Mouse (Mus musculus) erythroblast, embryonic 14.5 days (primary cell): Measurements from ENCODE around the gene Nim1k. TPM values are rescaled to one million over a fixed set of nuclear protein-coding genes. Genes with fewer than 3 reads are reported as not detected.
"Not testable (repeated sequence)": the region's sequence is repeated elsewhere in the genome, so short reads cannot be mapped to it uniquely, and the experiment has no call there.

Experiments
- H3K27me3 ChIP-seq: 2 replicates; pipeline ENCODE4 v1.6.1; 2012; ENCODE audit warnings: inconsistent platforms; ENCODE audit not compliant: control insufficient read depth
- H3K36me3 ChIP-seq: 2 replicates; pipeline ENCODE4 v1.6.1; 2012; ENCODE audit warnings: mild to moderate bottlenecking, inconsistent platforms; ENCODE audit not compliant: control insufficient read depth
- H3K4me1 ChIP-seq: 2 replicates; pipeline ENCODE4 v1.6.1; 2012; ENCODE audit warnings: inconsistent platforms; ENCODE audit not compliant: control insufficient read depth
- H3K4me3 ChIP-seq: replicated peaks from 2 replicates; pipeline ENCODE3; 2012; ENCODE audit warnings: moderate library complexity, mild to moderate bottlenecking, inconsistent platforms
- H3K9me3 ChIP-seq: 2 replicates; pipeline ENCODE4 v1.6.1; 2012; ENCODE audit warnings: low read length, inconsistent platforms, mixed read lengths; ENCODE audit not compliant: control insufficient read depth
- GATA1 ChIP-seq: IDR thresholded peaks from 2 replicates; pipeline ENCODE4 v1.6.1; 2012; ENCODE audit warnings: low read length, inconsistent platforms, mixed read lengths
- TAL1 ChIP-seq: IDR thresholded peaks from 3 replicates; pipeline ENCODE4 v1.6.1; 2012; ENCODE audit warnings: low read length, inconsistent platforms, mixed read lengths
- polyA plus RNA-seq: library from polyadenylated mRNA; stranded (reverse); fragments of >175 nt; gene quantifications from 2 replicates; pipeline ENCODE4 v1.2.3, GENCODE M21; 2012

Nim1k gene
- polyA plus RNA-seq, 1 experiment = not detected

DNA sequence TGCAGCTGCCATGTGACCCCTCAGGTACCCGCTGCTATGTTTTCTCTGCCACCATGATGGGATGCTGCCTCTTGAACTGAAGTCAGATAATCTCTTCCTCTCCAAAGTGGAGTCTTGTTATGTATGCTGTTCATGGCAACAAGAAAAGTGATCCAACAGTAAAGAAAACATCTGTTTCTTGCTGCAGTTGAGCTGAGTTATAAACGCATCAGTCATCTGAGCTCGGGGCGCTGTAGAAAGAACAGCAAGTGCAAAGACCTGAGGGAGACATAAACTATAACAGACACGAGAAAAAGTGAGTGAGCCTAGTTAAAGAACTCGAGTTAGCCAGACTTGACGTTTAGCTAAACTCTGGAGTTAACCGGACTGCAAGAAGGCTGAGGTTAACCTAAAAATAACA lies 76.9 kb downstream of the Nim1k start:
- no peaks in the 10 kb centered on the region for H3K36me3 ChIP-seq
- no peaks in the 10 kb centered on the region for H3K4me1 ChIP-seq
- H3K27me3 ChIP-seq = no peaks in the 10 kb centered on the region
- peaks cover 3% of the 10 kb centered on the region; the same call in 1 of the 2 replicates for H3K9me3 ChIP-seq
- H3K4me3 ChIP-seq = no peak overlapping the region
- no peak for TF ChIP-seq TAL1
- TF ChIP-seq GATA1 = no peak

DNA sequence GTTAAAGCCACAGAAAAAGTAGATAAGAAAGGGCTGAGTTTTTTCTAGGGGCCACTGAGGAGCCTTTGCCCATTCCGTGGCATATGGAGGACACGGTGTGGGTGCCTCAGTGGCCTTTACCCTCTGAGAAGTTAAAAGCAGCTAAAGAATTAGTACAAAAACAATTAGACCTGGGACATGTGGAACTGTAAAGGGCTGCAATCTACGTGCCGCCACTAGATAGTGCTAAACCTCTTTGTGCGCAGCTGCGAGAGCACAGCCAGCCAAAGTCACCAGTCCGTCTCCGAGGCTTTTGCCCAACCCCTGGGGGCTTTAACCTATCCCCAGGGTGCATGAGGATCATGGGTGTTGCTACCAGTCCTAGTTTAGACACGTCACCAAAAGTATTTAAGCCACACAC lies 94.3 kb downstream of the Nim1k start:
- not testable (repeated sequence) for H3K27me3 ChIP-seq, H3K36me3 ChIP-seq, H3K4me3 ChIP-seq, H3K9me3 ChIP-seq, H3K4me1 ChIP-seq

Other genes starting within 250 kb of the Nim1k start
- gene Ccl28, start 132.1 kb downstream of the Nim1k start, polyA plus RNA-seq = not detected in 2 replicates
- gene Hmgcs1, start 65.5 kb downstream of the Nim1k start, polyA plus RNA-seq = 0.04 and 0.14 TPM in 2 replicates
- gene Zfp131, start 35.0 kb upstream of the Nim1k start, polyA plus RNA-seq = 0.57 and 1.3 TPM in 2 replicates
- not detected in 2 replicates for gene AF067063, start 74.3 kb upstream of the Nim1k start, polyA plus RNA-seq
- not detected in 2 replicates for gene D13Ertd608e, start 80.1 kb upstream of the Nim1k start, polyA plus RNA-seq
- gene Tcstv1, start 138.9 kb upstream of the Nim1k start, polyA plus RNA-seq = not detected in 2 replicates
- not detected in 2 replicates for gene Gm21761, start 173.4 kb upstream of the Nim1k start, polyA plus RNA-seq
- gene B020031M17Rik, start 194.9 kb upstream of the Nim1k start, polyA plus RNA-seq = not detected in 2 replicates